Comparison of ENCODE assay signal across 8 mouse cellular contexts in genomic region chr11:69072666-69073064, GRCm38 (mm10). TPM values are rescaled to one million over a fixed set of nuclear protein-coding genes. Genes with fewer than 3 reads are reported as not detected.
A peak's percentile ranks its signal among the peaks of the same experiment; 100 is the strongest.
DNase-seq lines count a peak whose midpoint lies in the region; ATAC-seq and TF ChIP-seq lines count a peak whose summit lies in the region.

No protein-coding gene starts in this region.

- peak; percentile 23; the same call in 1 of the 2 replicates for TF ChIP-seq POLR2A in embryonic fibroblast, embryonic 13.5 days (IDR thresholded peaks at IDR 0.05; ENCODE audit: low read depth, low read length)

- peak overlapping the region; percentile 47 for H3K9ac ChIP-seq in neural tube, embryonic 15.5 days (replicated peaks)

- no peak for ATAC-seq in neural tube, embryonic 15.5 days (ENCODE audit: low FRiP score)

- H3K4me2 ChIP-seq in neural tube, embryonic 15.5 days: peak overlapping the region; percentile 78

- no peaks in the 10 kb centered on the region for H3K9me3 ChIP-seq in limb, embryonic 10.5 days (replicated peaks)
- no peaks in the 10 kb centered on the region for H3K9me3 ChIP-seq in neural tube, embryonic 15.5 days (replicated peaks)

- WGBS in limb, embryonic 10.5 days: 14% methylated on average over 9 of the region's 9 CpGs
- WGBS in neural tube, embryonic 15.5 days: 8% methylated on average over 9 of the region's 9 CpGs

- intact Hi-C loops in left cerebral cortex, adult 2 months (cut with DNase I): loop anchor here (1.0 kb wide), 1 partner anchor 16 kb away; the partner anchor contains the start of gene Vamp2
- intact Hi-C loops in left cerebral cortex, postnatal 14 days (cut with DNase I): no loop called here

- no peaks in the 10 kb centered on the region for H3K36me3 ChIP-seq in limb, embryonic 10.5 days
- no peaks in the 10 kb centered on the region for H3K36me3 ChIP-seq in neural tube, embryonic 15.5 days

- H3K27ac ChIP-seq in left cerebral cortex, adult 2 months: peak overlapping the region; percentile 100
- peak overlapping the region; percentile 50; the same call in 1 of the 2 replicates for H3K27ac ChIP-seq in embryonic fibroblast, embryonic 13.5 days (ENCODE audit: insufficient read depth, low read length)
- H3K27ac ChIP-seq in limb, embryonic 10.5 days: peak overlapping the region; percentile 93
- H3K27ac ChIP-seq in neural tube, embryonic 15.5 days (replicated peaks): peak overlapping the region; percentile 94

- 0 out of 2 replicates have a peak, but pooled peaks cover 4% of the 10 kb centered on the region for H3K4me1 ChIP-seq in embryonic fibroblast, embryonic 13.5 days (ENCODE audit: control insufficient read depth, insufficient read depth, low read length)
- peaks cover 41% of the 10 kb centered on the region for H3K4me1 ChIP-seq in limb, embryonic 10.5 days
- peaks cover 47% of the 10 kb centered on the region for H3K4me1 ChIP-seq in neural tube, embryonic 15.5 days

- H3K27me3 ChIP-seq in limb, embryonic 10.5 days (ENCODE audit: low read depth, poor library complexity, severe bottlenecking): no peaks in the 10 kb centered on the region
- no peaks in the 10 kb centered on the region for H3K27me3 ChIP-seq in neural tube, embryonic 15.5 days (replicated peaks)

- no peak for DNase-seq in left cerebral cortex, adult 2 months (ENCODE audit: extremely low spot score in 1 of 2, low spot score in 2 of 2)
- DNase-seq in left cerebral cortex, postnatal 14 days (ENCODE audit: low spot score in 2 of 2): no peak
- no peak for DNase-seq in limb, embryonic 10.5 days (ENCODE audit: low spot score)
- no peak for DNase-seq in natural killer cell, adult 2 months (ENCODE audit: low spot score in 2 of 2)
- no peak for DNase-seq in testis, postnatal 10 days (ENCODE audit: low spot score)
- DNase-seq in gastrocnemius, adult 8-10 months (ENCODE audit: low spot score in 2 of 2): no peak

- no peak for TF ChIP-seq CTCF in left cerebral cortex, adult 2 months (IDR thresholded peaks at IDR 0.05)
- no peak for TF ChIP-seq CTCF in embryonic fibroblast, embryonic 13.5 days (IDR thresholded peaks at IDR 0.05; ENCODE audit: borderline replicate concordance, insufficient read depth, low read length)

- H3K4me3 ChIP-seq in left cerebral cortex, adult 2 months: peak overlapping the region; percentile 43
- peak overlapping the region; percentile 1; the same call in 1 of the 2 replicates for H3K4me3 ChIP-seq in embryonic fibroblast, embryonic 13.5 days (ENCODE audit: insufficient read depth, low read length)
- H3K4me3 ChIP-seq in limb, embryonic 10.5 days: peak overlapping the region; percentile 43
- peak overlapping the region; percentile 35 for H3K4me3 ChIP-seq in neural tube, embryonic 15.5 days (replicated peaks)

RNA-seq across cellular contexts. Expression of gene Tmem107, which starts 2.1 kb away (rescaled TPM):
- total RNA-seq in left cerebral cortex, adult 2 months (2021): 10 to 100 TPM; 23.3 to 28.0 TPM
- 10 to 100 TPM; 14.2 to 16.9 TPM for total RNA-seq in left cerebral cortex, postnatal 14 days (2021)
- 14.0 and 17.6 TPM in 2 replicates for polyA plus RNA-seq in embryonic fibroblast, embryonic 13.5 days (2011; ENCODE audit: insufficient read length, low read depth, missing spikeins)
- 35.8 and 38.6 TPM in 2 replicates for polyA plus RNA-seq in limb, embryonic 10.5 days (2016; fragmentation: Nextera tagmentation; extraction: Ambion mirVana)
- 33.3 and 39.2 TPM in 2 replicates for polyA plus RNA-seq in neural tube, embryonic 15.5 days (2015; fragmentation: Nextera tagmentation; extraction: Ambion mirVana)
- 1 to 10 TPM; 2.9 to 7.0 (median 5.2) TPM for total RNA-seq in gastrocnemius, adult 8-10 months (2022)

RNA-seq across cellular contexts. Expression of gene Borcs6, which starts 13.1 kb away (rescaled TPM):
- 10 to 100 TPM; 31.1 to 33.8 TPM for total RNA-seq in left cerebral cortex, adult 2 months (2021)
- 10 to 100 TPM; 26.1 to 29.2 TPM for total RNA-seq in left cerebral cortex, postnatal 14 days (2021)
- polyA plus RNA-seq in embryonic fibroblast, embryonic 13.5 days (2011; ENCODE audit: insufficient read length, low read depth, missing spikeins): 9.7 and 11.2 TPM in 2 replicates
- polyA plus RNA-seq in limb, embryonic 10.5 days (2016; fragmentation: Nextera tagmentation; extraction: Ambion mirVana): 5.3 and 6.0 TPM in 2 replicates
- polyA plus RNA-seq in neural tube, embryonic 15.5 days (2015; fragmentation: Nextera tagmentation; extraction: Ambion mirVana): 20.6 and 24.0 TPM in 2 replicates
- total RNA-seq in gastrocnemius, adult 8-10 months (2022): 10 to 100 TPM; 22.4 to 26.2 (median 23.7) TPM

RNA-seq across cellular contexts. Expression of gene Vamp2, which starts 15.6 kb away (rescaled TPM):
- total RNA-seq in left cerebral cortex, adult 2 months (2021): 1,000 to 10,000 TPM; 1,115 to 1,119 TPM
- total RNA-seq in left cerebral cortex, postnatal 14 days (2021): 1,000 to 10,000 TPM; 1,220 to 1,271 TPM
- polyA plus RNA-seq in embryonic fibroblast, embryonic 13.5 days (2011; ENCODE audit: insufficient read length, low read depth, missing spikeins): 51.1 and 58.3 TPM in 2 replicates
- 51.1 and 72.1 TPM in 2 replicates for polyA plus RNA-seq in limb, embryonic 10.5 days (2016; fragmentation: Nextera tagmentation; extraction: Ambion mirVana)
- 347 and 355 TPM in 2 replicates for polyA plus RNA-seq in neural tube, embryonic 15.5 days (2015; fragmentation: Nextera tagmentation; extraction: Ambion mirVana)
- 10 to 100 TPM; 31.4 to 39.6 (median 35.6) TPM for total RNA-seq in gastrocnemius, adult 8-10 months (2022)

RNA-seq across cellular contexts. Expression of gene Per1, which starts 22.4 kb away (rescaled TPM):
- 100 to 1,000 TPM; 114 to 185 TPM for total RNA-seq in left cerebral cortex, adult 2 months (2021)
- 100 to 1,000 TPM in 1 of 2 experiments, 10 to 100 TPM in 1; 90.4 to 112 TPM for total RNA-seq in left cerebral cortex, postnatal 14 days (2021)
- polyA plus RNA-seq in embryonic fibroblast, embryonic 13.5 days (2011; ENCODE audit: insufficient read length, low read depth, missing spikeins): 23.1 and 30.9 TPM in 2 replicates
- 10.3 and 10.8 TPM in 2 replicates for polyA plus RNA-seq in limb, embryonic 10.5 days (2016; fragmentation: Nextera tagmentation; extraction: Ambion mirVana)
- 10.0 and 11.9 TPM in 2 replicates for polyA plus RNA-seq in neural tube, embryonic 15.5 days (2015; fragmentation: Nextera tagmentation; extraction: Ambion mirVana)
- total RNA-seq in gastrocnemius, adult 8-10 months (2022): 10 to 100 TPM; 58.8 to 81.4 (median 70.4) TPM

RNA-seq across cellular contexts. Expression of gene Aurkb, which starts 27.2 kb away (rescaled TPM):
- total RNA-seq in left cerebral cortex, adult 2 months (2021): under 1 TPM; 0.25 to 0.30 TPM
- 1 to 10 TPM in 1 of 2 experiments, under 1 TPM in 1; 0.86 to 1.2 TPM for total RNA-seq in left cerebral cortex, postnatal 14 days (2021)
- polyA plus RNA-seq in embryonic fibroblast, embryonic 13.5 days (2011; ENCODE audit: insufficient read length, low read depth, missing spikeins): 31.5 and 44.0 TPM in 2 replicates
- 214 and 217 TPM in 2 replicates for polyA plus RNA-seq in limb, embryonic 10.5 days (2016; fragmentation: Nextera tagmentation; extraction: Ambion mirVana)
- 15.6 and 47.4 TPM in 2 replicates for polyA plus RNA-seq in neural tube, embryonic 15.5 days (2015; fragmentation: Nextera tagmentation; extraction: Ambion mirVana)
- total RNA-seq in gastrocnemius, adult 8-10 months (2022): under 1 TPM in 1 of 4 experiments, not detected in 3; 0.35 TPM

Comparison
In these comparisons a context has a peak if more than half of its experiments do, and no peak if none do; other contexts are left out.
1. H3K27ac ChIP-seq: peak in every context shown above with its lines; median percentile 100 in left cerebral cortex, adult 2 months; 94 in neural tube, embryonic 15.5 days; 93 in limb, embryonic 10.5 days; 50 in embryonic fibroblast, embryonic 13.5 days.
2. RNA of gene Vamp2, which starts 15.6 kb away (total RNA-seq): 1,220 to 1,271 TPM in left cerebral cortex, postnatal 14 days and 1,115 to 1,119 TPM in left cerebral cortex, adult 2 months; 31.4 to 39.6 TPM in gastrocnemius, adult 8-10 months; every median in the first group is over 10 times any median in the second.
3. Peak in every context shown above with its lines, with median percentiles within 50 percentile points of each other: H3K4me3 ChIP-seq.